Mouse (Mus musculus) MN1 (cell line): ENCODE results near the gene Celf2.

Experiments
- DNase-seq: peaks from one replicate; pipeline ENCODE4 v3.0.0-alpha.2; 2016; ENCODE audit warnings: low spot score

Celf2 gene

DNA sequence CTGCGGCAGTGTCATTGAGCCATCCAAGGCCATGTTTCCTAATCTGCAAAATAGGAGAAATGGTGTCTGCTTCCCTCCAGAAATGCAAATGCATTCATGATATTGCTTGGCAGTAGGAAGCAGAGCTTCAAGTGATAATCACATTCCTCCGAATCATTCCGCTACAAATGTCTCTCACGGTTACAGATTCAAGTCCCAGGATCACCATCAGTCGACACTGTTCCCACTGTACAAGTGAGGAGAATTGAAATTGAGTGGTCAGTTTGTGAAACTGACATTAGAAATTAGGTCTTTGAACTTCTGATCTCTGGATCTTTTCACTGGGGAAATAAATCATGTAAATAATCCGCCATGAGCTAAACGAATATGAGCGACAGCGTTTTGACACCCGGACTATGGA lies 596.0 kb downstream of the Celf2 start:
- DNase-seq = no peak

DNA sequence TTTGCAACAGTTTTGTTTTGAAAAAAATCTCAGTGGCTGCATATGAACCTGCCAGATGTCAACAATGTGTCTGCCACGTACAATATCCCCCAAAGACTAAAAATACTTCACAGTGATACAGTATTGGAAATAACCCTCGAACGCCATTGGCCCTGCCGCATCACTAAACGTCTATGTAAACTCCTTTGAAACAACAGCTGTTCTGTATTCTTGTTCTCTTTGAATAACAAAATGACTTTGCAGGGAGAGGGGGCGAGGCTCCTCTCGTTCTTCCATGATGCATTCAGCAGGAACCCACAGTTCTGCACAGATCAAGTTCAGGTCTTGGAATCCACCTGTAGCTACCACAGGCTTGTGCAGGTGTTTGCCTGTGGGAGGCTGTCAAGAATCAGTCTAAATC lies 597.4 kb downstream of the Celf2 start:
- DNase-seq = no peak

DNA sequence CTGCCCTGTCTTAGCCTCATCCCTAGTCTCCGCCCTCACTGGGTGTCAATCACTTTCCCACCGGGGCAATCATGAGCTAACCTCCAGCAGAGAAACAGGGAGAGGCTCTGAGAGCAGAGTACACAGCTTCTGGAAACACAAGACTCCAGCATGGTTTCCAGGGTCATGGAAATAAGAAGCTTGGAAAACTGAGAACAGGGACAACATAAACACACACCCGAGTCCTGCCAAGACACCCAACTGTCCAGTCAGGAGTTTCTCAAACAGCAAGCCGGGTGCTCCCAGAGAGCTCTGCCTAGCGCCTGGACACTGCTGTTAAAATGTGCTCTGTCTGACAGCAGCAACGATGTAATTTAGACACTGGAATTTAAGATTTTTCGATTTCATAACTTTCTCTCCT lies 599.4 kb downstream of the Celf2 start:
- DNase-seq = no peak

DNA sequence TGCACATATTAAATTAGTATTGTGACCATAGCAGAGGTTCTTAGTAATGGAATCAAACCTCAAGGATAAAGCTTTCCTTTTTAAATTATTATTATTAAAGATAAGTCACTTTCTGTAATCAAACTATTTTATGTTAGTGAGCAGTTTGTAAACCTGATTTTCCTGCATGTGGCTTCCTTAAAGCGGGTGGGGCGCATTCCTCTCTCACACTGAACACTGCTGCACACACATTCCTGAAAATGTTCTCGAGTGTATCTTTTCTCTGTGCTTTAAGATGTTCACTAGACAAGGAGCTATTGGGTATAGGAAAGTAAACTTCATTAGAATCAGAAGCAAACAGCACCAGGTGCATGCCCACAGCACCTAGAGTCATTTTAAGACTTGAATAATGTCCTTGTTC lies 605.0 kb downstream of the Celf2 start:
- DNase-seq = no peak

DNA sequence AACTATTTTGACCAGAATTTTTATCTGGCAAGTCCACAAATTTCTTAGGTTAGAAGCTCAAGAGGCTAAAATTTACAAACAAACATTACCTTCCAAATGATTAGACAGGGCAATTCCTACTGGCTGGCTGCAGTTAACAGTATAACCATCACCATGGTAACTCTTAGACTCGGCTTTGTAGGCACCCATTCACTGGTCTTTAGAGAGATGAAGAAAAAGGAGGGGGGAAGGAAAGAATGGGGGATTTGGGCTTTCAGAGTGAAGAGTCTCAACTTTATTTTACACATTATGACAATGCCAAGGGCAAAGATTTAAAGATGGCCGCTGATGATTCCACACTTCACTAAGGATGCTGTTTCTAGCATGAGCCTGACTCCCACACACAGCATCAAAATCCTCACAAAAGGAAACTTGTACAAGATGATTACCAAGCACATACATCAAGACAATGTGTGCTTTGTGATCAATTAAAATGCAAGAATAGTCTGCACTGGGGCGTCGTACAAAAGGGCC lies 606.1 kb downstream of the Celf2 start:
- no peak for DNase-seq

DNA sequence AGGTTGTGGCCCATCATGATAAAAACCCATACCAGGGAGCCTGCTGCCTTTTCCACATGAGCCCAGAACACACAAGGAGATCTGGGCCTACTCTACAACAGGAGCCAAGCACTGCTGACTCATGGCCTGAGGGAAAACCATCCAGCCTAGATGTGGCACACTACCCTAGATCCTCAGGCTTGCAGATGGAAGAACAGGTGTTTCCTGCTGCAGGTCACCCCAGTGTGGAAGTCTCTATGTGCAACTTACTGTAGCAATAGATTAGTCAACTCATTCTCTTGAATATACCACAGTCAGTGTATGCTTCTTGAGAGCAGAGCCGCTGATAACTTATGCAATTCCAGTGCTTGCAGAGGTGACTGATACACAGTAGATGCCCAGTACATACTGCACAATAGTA lies 612.5 kb downstream of the Celf2 start:
- no peak for DNase-seq

DNA sequence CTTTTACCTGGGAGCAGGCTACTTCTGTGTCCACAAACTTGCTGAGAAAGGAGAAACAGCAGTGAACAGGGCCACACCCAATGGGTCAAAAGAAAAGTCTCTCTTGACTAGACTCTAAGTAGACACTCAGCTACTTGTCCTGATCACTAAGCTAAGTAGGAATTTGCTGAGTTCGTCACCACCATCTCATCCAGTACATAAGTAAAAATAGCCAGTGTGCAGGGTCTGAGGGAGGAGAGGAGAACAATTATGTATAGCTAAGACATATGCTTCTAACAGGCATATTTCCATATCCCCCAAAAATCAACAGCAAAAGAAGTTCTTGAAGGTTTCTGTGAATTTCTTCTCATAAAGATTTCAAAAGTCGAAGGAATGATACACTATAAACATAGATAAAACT lies 615.8 kb downstream of the Celf2 start:
- DNase-seq = no peak

DNA sequence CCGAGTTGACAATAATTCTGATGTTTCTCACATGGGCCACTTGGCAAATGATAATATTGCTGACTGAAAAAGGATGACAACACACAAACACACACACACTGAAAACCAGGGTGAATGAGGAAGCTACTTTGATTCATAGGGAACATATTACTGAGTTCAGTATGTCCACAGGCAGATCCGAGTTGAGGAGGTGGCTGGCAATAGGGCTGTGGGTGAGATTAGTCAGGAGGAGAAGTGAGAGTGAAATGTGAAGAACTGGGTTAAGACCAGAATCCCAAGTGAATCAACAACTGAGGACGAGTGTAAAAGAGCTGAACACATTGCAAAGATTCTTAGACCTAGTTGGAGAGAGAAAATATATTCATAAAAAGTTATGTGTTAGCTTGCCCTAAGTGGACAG lies 616.3 kb downstream of the Celf2 start:
- no peak for DNase-seq

DNA sequence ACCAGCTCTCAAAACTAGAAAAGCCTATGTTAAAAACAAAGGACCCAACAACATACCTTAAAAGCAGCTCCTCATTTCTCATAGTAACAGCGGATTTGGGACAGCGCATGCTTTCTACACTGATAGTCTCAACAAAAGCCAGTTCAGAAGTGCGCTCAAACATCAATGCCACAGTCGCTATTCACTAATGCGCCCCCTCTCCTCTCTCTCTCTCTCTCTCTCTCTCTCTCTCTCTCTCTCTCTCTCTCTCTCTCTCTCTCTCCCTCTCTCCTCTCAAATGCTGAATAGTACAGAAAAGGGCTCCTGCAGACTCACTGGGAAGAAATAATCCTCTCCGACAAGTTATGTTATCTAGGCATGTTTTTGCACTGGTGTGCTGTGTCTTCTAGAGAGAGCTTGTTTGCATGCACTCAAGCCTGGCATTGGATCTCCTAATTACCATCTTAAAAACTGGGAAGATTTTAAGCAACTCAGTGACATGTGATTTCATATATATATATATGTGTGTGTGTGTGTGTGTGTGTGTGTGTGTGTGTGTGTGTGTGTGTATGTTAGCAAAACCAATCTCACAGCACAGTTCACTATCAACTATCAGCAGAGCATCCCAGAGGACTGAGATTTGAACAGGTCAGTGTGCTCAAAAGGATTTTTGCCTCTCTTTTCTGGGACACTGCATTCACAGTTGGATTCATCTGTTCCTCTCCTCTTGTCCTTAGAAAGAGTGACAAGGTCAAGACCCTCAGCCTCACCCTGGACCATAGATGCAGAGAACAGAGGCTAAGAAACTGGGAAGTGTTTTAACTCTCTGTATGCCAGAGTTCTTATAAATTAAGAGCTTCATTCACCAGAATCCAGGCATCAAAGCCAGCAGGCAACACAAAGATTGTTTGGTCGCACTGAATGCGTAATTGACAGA lies 624.3 kb downstream of the Celf2 start:
- DNase-seq = no peak

DNA sequence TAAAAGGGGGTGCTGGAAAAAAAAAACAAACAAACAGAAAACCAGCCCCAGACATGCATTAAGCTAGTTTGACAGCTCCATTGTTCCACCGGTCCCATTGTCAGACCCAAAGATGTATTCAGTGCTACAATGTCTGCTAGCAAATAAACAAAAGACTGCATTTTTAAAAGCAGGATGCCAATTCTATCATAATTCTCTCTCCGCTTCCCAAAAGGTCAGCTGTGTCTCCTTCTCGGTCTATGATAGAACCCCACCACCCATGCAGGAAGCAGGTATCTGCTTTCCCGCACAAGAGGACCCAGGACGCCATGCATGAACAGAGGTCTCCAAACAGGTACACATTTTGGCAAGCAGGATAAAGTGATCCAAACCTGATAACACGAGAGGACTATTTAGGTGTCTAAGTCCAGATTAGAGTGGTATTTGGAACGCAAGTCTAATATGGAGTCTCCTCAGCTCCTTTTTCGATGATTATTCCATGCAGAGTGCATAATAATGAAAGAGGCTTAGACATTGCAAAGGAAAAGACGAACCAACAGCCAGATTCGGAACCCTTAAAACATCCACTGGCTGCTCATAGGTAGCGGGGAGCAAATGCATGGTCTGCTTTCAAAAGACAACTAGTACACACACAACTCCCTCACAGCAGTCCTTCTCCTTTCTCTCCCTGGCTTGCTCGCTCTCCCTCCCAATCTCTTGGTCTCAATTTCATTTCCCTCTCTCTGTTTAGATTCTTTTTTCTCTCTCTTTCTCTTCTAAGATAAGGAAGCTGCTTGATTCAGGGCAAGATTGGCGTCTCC lies 625.2 kb downstream of the Celf2 start:
- no peak for DNase-seq

DNA sequence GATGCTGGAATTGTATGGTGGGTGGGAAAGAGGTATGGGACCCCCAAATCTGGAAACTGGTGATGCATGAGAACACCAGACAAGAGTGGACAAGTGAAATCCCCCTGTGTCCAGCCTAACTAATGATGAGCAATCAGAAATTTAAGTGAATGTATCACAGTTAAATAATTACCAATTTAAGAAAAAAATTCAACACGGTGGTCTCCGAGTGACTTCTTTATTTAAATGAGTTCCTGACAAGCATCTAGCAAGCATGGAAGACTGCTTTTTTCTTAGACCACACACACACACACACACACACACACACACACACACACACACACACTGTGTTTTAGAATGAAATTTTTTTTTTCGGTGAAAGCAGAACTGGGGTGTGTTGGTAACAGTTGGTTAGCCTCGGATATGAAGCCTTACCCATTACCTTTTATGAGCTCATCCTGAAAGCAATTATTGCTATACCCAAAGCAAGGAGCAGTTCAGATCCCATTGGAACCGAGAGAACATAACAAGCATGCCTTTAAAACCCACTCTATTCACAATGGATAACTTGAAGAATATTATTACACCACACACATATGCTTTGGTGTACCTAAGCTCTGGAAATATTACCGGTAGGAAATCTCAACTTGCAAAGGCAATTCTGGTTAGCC lies 627.0 kb downstream of the Celf2 start:
- no peak for DNase-seq

DNA sequence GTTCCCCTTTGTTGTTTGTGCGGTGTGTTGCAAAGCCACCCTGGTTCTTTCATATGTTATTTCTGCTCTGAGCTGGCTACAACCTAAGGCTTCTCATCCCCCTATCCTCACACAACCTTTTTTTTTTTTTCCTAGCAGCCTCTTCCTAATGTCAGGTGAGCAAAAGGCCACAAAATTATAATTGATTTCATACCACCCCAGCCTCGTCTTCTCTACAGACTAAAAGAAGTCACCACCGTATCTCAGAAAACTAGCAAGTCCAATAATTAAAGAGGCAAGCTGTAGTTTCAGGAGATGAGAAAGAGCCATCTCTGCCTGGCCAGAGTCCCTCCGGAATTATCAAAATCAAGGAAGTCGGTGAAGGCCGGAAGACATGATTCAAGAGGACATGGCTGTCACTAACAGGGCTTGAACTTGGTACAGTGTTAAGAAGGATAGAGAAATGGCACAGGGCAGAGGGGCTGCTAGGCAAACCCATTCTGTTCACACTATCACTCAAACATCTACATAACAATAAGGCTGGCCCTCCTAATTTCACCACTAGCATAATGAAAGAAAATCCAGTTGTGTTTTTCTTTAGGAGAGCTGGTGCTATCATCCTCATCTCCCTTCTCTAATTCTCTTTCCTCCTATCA lies 628.3 kb downstream of the Celf2 start:
- no peak for DNase-seq

DNA sequence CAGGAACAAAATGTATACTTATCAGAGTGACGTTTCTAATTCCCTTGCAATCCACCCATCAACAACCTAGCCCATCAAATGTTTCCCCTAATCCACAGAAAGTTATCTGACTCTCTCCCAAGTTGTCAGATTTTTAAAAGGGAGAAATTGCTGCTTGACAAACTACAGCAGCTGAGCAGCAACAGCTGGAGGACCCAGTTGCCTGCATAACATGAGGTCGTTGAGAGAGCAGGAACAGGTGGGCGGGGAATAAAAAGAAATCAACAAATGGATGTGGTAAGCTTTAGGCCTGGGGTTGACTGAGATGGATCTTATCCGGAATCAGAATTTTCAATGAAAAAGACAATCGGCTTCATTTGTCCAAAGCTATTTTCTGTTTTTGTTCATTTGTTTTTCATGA lies 632.3 kb downstream of the Celf2 start:
- DNase-seq = no peak

DNA sequence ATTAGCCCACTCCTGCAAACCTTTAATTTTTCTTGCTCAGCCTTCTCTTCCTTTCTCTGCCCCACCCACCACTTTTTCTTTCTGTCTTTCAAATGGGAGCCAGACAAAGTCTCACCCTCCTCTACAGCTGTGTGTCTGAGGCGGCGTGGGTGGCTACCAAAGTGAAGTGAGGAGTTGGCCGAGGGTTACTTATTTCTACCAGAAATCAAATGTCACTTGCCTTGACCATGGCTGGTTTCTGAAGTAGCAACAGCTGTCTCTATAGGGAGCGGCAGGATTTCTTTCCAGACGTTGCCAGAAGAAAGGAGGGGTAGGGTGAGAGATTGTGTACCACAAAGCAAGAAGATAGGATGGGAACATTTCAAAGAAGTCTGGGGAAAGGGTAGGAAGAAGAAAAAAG lies 632.8 kb downstream of the Celf2 start:
- no peak for DNase-seq

DNA sequence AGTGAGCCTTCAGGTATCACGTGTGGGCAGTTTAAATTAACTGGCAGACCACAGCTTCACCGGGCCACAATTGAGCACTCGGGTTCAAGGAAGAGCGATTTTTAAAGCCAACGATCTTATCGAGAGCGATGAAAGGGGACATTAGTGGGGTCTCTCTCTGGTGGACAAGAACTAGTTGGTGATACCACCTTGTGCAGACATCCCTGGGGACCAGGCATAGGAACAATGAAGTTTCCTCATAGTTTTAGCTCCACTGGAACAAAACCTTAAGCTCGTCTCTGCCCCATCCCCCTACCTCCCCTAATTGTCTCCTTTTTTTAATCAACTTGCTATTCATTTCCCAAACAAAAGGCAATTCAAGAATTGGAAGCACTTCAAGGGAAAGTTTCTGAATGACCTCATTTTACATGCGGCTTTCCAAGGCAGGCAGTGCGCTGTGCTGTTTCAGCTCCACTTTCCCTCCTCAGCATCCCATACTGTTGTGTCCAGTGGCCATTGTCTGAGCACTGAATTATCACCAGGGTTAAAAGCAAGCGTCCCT lies 634.2 kb downstream of the Celf2 start:
- DNase-seq = no peak

DNA sequence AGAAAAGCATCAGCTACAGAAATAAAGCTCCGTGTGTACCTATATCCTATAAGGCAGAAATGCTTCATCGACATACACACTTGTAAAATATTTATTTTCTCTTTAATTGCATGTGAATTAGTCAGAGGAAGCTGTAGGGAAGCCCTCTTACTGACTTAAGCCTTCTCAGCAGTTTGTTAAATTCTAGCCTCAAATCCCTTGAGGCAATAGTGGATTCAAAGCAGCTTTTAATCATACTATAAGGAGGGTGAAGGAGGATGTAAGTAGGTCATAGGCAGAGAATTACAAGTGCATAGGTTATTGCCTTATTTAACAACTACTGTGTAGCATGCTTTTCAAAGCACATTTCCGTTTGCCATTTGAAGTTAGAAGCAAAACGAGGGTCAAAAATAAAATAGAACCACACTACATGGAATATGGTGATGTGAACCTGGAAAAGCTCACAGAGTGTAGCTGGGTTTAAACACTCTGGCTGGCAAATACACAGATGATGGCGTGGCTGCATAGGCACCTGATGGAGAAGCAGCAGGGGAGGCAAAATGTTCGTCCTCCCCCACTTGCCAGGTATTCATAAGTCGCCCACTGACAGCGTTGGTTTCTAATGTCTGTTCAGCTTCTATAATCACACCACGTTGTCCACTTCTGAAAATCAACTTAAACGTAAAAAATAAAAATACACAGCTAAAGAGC lies 635.0 kb downstream of the Celf2 start:
- no peak for DNase-seq

DNA sequence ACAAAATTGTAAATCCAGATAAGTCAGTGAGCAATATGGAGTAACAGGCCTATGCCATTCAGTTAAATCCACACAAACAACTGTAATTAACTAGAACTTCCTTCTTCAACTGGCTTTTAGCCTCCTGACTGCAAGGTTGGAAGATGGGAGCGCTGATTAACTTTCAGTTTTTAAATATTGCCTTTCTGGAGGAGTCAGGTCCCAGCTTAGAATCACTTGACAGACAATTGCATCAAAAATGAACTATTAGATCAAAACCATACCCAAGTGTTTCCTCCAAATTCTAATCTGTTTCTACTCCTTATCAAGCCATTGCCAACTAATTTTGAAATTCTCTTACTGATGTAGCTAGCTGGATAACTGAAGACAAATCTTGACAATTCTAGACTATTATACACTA lies 635.7 kb downstream of the Celf2 start:
- no peak for DNase-seq

DNA sequence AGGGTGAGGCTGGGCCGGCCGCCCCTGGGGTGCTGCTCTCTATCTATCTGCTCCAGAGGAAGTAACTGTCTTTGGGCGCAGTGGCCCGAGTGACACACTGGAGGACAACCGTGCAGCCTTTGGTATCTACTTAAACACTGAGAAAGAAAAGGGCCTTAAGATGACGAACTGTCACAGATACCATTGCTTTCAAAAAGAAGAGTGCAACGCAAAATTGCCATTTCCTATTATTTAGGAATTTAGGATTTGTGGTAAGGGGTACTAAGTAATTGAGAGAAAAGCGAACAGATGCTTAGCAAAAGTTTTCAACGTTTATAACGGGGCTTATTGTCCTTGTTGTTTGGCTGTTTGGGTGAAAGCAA lies 636.5 kb downstream of the Celf2 start:
- DNase-seq = no peak

DNA sequence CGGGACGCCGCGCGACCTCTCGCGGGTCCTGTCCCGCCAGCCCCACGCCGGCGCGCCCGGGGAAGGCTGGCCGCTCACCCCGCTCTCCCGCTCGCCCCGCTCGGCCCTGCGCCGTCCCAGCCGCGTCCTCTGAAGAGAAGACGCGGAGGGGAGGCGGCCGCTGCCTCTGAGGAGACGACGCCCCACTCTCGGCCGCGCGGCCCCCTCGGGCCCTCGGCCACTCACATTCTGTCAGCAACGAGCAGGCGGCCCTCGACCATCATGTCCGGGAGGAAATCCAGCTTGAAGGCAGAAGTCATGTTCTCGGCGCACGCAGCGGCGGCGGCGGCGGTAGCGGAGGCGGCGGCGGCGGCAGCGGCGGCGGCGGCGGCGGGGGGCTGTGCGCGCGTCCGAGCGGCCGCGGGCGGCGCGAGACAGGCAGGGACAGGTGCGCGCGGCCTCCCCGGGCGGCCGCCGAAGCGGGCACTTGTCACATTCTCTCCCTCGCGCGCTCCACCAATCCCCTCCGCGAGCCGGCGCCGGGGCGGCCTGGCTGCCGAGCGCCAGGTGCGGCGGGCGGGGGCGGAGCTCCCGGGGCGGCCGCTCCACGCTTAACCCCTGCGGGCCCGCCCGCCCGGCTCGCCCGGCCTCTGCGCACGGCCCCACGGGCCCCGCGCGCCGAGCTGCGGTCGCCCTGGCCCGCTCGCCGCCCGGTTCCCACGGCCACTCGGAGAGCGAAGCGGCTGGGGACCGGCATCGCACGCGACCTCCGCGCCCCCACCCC lies 637.1 kb downstream of the Celf2 start:
- no peak for DNase-seq

DNA sequence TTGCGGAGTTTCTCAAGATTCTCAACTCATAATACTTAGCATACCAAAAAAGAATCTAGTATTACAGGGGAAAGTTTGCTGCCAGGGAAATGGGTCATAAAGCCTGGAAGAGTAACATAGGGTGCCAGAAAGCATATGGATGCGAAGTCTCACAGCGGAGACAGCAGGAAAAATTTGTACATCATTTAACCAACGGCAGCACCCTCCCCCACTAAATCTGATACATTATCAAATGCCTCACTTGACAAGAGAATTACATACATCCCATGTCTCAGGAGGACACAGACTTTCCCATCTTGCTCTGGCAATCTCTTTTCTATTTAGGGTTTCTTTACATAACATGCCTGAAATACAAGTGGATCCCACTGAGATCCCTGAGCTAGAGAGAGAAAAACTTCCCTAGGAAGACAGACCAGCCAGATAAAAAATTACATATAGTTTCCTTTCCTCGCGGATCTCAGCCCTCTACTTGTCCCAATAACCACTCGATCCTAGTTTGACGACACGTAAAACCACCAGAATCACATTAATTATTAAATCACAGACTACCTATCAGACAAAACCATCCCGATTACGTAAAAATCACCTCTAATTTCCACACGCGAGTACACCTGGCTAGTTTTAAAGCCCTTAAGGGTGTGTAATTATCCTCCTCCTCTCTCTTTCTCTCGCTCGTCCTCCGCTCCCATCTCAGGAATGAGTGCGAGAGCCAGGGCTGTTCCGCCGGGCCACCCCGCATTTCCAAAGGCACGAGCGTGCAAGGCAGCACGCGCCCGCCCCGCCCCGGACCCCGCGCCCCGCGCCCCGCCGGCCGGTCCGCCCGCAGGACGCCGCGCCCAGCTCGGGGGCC lies 637.9 kb downstream of the Celf2 start:
- no peak for DNase-seq
